Mouse (Mus musculus) CH12.LX (cell line): Measurements from ENCODE around the gene Sult5a1. TPM values are rescaled to one million over a fixed set of nuclear protein-coding genes. Genes with fewer than 3 reads are reported as not detected.

Experiments
- DNase-seq: peaks from one replicate; pipeline ENCODE4 v3.0.0-alpha.2; 2013; ENCODE audit errors: extremely low read depth
- H3K27ac ChIP-seq: 2 replicates; pipeline ENCODE4 v1.5.1; 2012; ENCODE audit warnings: low read depth, mild to moderate bottlenecking, control low read depth, moderate library complexity; ENCODE audit not compliant: insufficient read depth
- H3K27me3 ChIP-seq: replicated peaks from 2 replicates; pipeline ENCODE3; 2012; ENCODE audit warnings: inconsistent platforms
- H3K36me3 ChIP-seq, 2 experiments: replicated peaks in 1 of 2; 2 replicates each; pipeline versions ENCODE3 to v1.6.1; 2012; ENCODE audit warnings: inconsistent platforms in 1 of 2, low read length in 1 of 2, mild to moderate bottlenecking in 1 of 2, mixed read lengths in 1 of 2, moderate library complexity in 1 of 2; ENCODE audit not compliant: control insufficient read depth in 1 of 2, insufficient read depth in 1 of 2
- H3K4me1 ChIP-seq, 2 experiments: 2 replicates each; pipeline ENCODE4 v1.6.1; 2012; ENCODE audit warnings: inconsistent platforms in 1 of 2, moderate library complexity in 1 of 2; ENCODE audit not compliant: insufficient read depth in 2 of 2, control insufficient read depth in 1 of 2
- H3K4me2 ChIP-seq: 2 replicates; pipeline ENCODE4 v1.6.1; 2012; ENCODE audit warnings: low read depth, mild to moderate bottlenecking, control low read depth; ENCODE audit not compliant: poor library complexity, insufficient read depth, severe bottlenecking
- H3K4me3 ChIP-seq, 3 experiments: fragments of 150-350 bp in 1 of 3; sonication (generic) in 1 of 3; replicated peaks in 1 of 3; 2 replicates each; pipeline versions ENCODE3 to v1.5.1; 2011 to 2012; ENCODE audit warnings: low read depth in 2 of 3, low read length in 2 of 3, mild to moderate bottlenecking in 2 of 3, moderate library complexity in 2 of 3, control low read depth in 1 of 3, improper control_type of control experiment in 1 of 3, inconsistent platforms in 1 of 3, mixed read lengths in 1 of 3; ENCODE audit not compliant: poor library complexity in 1 of 3
- H3K79me2 ChIP-seq: replicated peaks from 2 replicates; pipeline ENCODE4 v1.6.1; 2012; ENCODE audit warnings: mild to moderate bottlenecking, moderate library complexity; ENCODE audit not compliant: control insufficient read depth, poor library complexity, insufficient read depth, severe bottlenecking; ENCODE audit errors: extremely low read depth
- H3K9ac ChIP-seq: 2 replicates; pipeline ENCODE4 v1.6.1; 2012; ENCODE audit warnings: low read depth, mild to moderate bottlenecking, control low read depth, moderate library complexity; ENCODE audit not compliant: insufficient read depth
- H3K9me3 ChIP-seq: replicated peaks from 2 replicates; pipeline ENCODE3; 2012; ENCODE audit warnings: low read length, inconsistent platforms, mixed read lengths
- CHD2 ChIP-seq: IDR thresholded peaks from 2 replicates; pipeline ENCODE4 v1.6.1; 2011; ENCODE audit warnings: low read length, improper control_type of control experiment
- CTCF ChIP-seq, 2 experiments: IDR thresholded peaks in 1 of 2; conservative IDR thresholded peaks in 1 of 2; 2 replicates each; pipeline ENCODE4 v1.5.1; 2011 to 2012; ENCODE audit warnings: low read depth in 2 of 2, low read length in 2 of 2, improper control_type of control experiment in 1 of 2, inconsistent platforms in 1 of 2, mild to moderate bottlenecking in 1 of 2, moderate library complexity in 1 of 2
- E2F4 ChIP-seq: IDR thresholded peaks from 2 replicates; pipeline ENCODE4 v1.6.1; 2011; ENCODE audit warnings: low read depth, low read length, improper control_type of control experiment; ENCODE audit not compliant: insufficient replicate concordance
- EP300 ChIP-seq: IDR thresholded peaks from 2 replicates; pipeline ENCODE4 v1.6.1; 2011; ENCODE audit warnings: low read length, improper control_type of control experiment
- HCFC1 ChIP-seq: IDR thresholded peaks from 2 replicates; pipeline ENCODE4 v1.6.1; 2012; ENCODE audit warnings: low read depth, mild to moderate bottlenecking, inconsistent platforms, low read length, improper control_type of control experiment
- IRF4 ChIP-seq: IDR thresholded peaks from 2 replicates; pipeline ENCODE4 v1.6.1; 2014; ENCODE audit warnings: low read depth, mild to moderate bottlenecking, inconsistent platforms, low read length, improper control_type of control experiment
- JUN ChIP-seq: IDR thresholded peaks from 2 replicates; pipeline ENCODE4 v1.6.1; 2011; ENCODE audit warnings: low read depth, mild to moderate bottlenecking, low read length, improper control_type of control experiment, moderate library complexity; ENCODE audit not compliant: insufficient read depth
- JUND ChIP-seq: conservative IDR thresholded peaks from 2 replicates; pipeline ENCODE4 v1.6.1; 2011; ENCODE audit warnings: low read depth, low read length, improper control_type of control experiment
- KAT2A ChIP-seq: IDR thresholded peaks from 2 replicates; pipeline ENCODE4 v1.6.1; 2012; ENCODE audit warnings: low read length, improper control_type of control experiment, inconsistent platforms; ENCODE audit not compliant: insufficient replicate concordance
- MAFK ChIP-seq: IDR thresholded peaks from 2 replicates; pipeline ENCODE4 v1.6.1; 2011; ENCODE audit warnings: low read length, improper control_type of control experiment; ENCODE audit not compliant: insufficient replicate concordance
- MAX ChIP-seq: IDR thresholded peaks from 2 replicates; pipeline ENCODE4 v1.6.1; 2011; ENCODE audit warnings: low read length, improper control_type of control experiment
- MAZ ChIP-seq: IDR thresholded peaks from 2 replicates; pipeline ENCODE4 v1.6.1; 2012; ENCODE audit warnings: low read depth, mild to moderate bottlenecking, inconsistent platforms, low read length, improper control_type of control experiment, moderate library complexity
- MEF2A ChIP-seq: IDR thresholded peaks from 2 replicates; pipeline ENCODE4 v1.6.1; 2014; ENCODE audit warnings: low read depth, mild to moderate bottlenecking, inconsistent platforms, low read length, improper control_type of control experiment, borderline replicate concordance
- MXI1 ChIP-seq: IDR thresholded peaks from 2 replicates; pipeline ENCODE4 v1.6.1; 2011; ENCODE audit warnings: mild to moderate bottlenecking, low read depth, low read length, improper control_type of control experiment
- NELFE ChIP-seq: IDR thresholded peaks from 2 replicates; pipeline ENCODE4 v1.6.1; 2011; ENCODE audit warnings: low read depth, low read length, improper control_type of control experiment
- NRF1 ChIP-seq: IDR thresholded peaks from 2 replicates; pipeline ENCODE4 v1.6.1; 2014; ENCODE audit warnings: low read depth, mild to moderate bottlenecking, inconsistent platforms, low read length, improper control_type of control experiment, moderate library complexity
- PAX5 ChIP-seq: IDR thresholded peaks from 2 replicates; pipeline ENCODE4 v1.6.1; 2012; ENCODE audit warnings: low read length, inconsistent platforms, mixed read lengths
- POLR2A ChIP-seq: IDR thresholded peaks from 2 replicates; pipeline ENCODE4 v1.6.1; 2011; ENCODE audit warnings: low read depth, mild to moderate bottlenecking, improper control_type of control experiment, low read length
- POLR2AphosphoS2 ChIP-seq: IDR thresholded peaks from 2 replicates; pipeline ENCODE4 v1.6.1; 2011; ENCODE audit warnings: low read depth, low read length, improper control_type of control experiment
- RAD21 ChIP-seq: IDR thresholded peaks from 2 replicates; pipeline ENCODE4 v1.6.1; 2011; ENCODE audit warnings: low read depth, mild to moderate bottlenecking, low read length, improper control_type of control experiment, moderate library complexity
- RCOR1 ChIP-seq: conservative IDR thresholded peaks from 2 replicates; pipeline ENCODE4 v1.6.1; 2012; ENCODE audit warnings: low read depth, mild to moderate bottlenecking, inconsistent platforms, low read length, improper control_type of control experiment
- SIN3A ChIP-seq: IDR thresholded peaks from 2 replicates; pipeline ENCODE4 v1.6.1; 2012; ENCODE audit warnings: low read length, improper control_type of control experiment, inconsistent platforms
- SMC3 ChIP-seq: IDR thresholded peaks from 2 replicates; pipeline ENCODE4 v1.6.1; 2011; ENCODE audit warnings: low read depth, low read length, improper control_type of control experiment
- ZKSCAN1 ChIP-seq: IDR thresholded peaks from 2 replicates; pipeline ENCODE4 v1.6.1; 2012; ENCODE audit warnings: low read depth, inconsistent platforms, low read length, improper control_type of control experiment, borderline replicate concordance
- dilution Hi-C: fragments of 300-500 bp; cut with MboI; formaldehyde crosslinking; loops from 2 replicates; pipeline ENCODE4 v1.14.3; 2020; ENCODE audit warnings: low sequenced_read_pairs; ENCODE audit not compliant: extremely low pct_unique_long_range_greater_than_20kb, extremely low pct_ligation_motif_present
- in situ Hi-C: fragments of 300-500 bp; cut with MboI; formaldehyde crosslinking; loops from 3 replicates; pipeline ENCODE4 v1.14.3; 2019; ENCODE audit warnings: low sequenced_read_pairs, low pct_ligation_motif_present, low pct_unique_long_range_greater_than_20kb, mixed read lengths
- polyA plus RNA-seq: library from polyadenylated mRNA; unstranded; fragments of >175 nt; gene quantifications from 2 replicates; pipeline ENCODE4 v1.2.1, GENCODE M21; 2012; ENCODE audit warnings: low read depth; ENCODE audit not compliant: insufficient read length
- total RNA-seq, 2 experiments: library from RNA; depleted of rRNA; stranded (reverse); fragments of 300-350 nt in 1 of 2; fragments of >200 nt in 1 of 2; gene quantifications; 2 replicates each; pipeline ENCODE4 v1.2.3; 2012 to 2014

Sult5a1 gene
- total and polyA plus RNA-seq, 3 experiments, result 0.68 TPM; not detected in 2

DNA sequence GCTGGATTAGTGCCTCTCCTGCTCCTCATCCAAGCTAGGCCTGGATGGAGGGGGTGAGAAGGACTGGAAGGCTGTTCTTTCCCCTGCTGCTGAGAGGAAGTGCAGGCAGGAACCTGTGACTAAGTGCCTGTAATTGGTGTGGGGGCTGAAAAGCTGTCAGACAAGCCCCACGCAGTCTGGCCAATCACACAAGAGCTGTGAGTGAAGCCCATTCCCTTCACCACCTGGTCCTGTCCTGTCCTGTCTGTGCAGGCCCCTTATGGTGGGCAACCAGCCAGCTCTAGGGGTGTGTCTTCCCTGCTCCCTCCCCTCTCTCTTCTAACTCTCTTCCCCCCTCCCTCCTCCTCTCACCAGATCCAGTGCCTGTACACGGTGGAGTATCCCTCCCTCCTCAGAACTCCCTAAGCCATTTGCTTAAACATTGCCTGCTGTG, 20.5 kb downstream of the Sult5a1 start:
- no peaks in the 10 kb centered on the region for H3K36me3 ChIP-seq
- dilution Hi-C loops, result no loop called here
- in situ Hi-C loops, result no loop called here
- TF ChIP-seq MEF2A (no peak), EP300 (no peak), POLR2A (no peak), ZKSCAN1 (no peak), RCOR1 (no peak)
- no peak overlapping the region for H3K27ac ChIP-seq
- no peak overlapping the region for H3K9ac ChIP-seq
- H3K4me1 ChIP-seq, result no peaks in the 10 kb centered on the region
- DNase-seq, result no peak
- peaks cover 10% of the 10 kb centered on the region for H3K9me3 ChIP-seq
- H3K4me2 ChIP-seq, result no peak overlapping the region
- no peak overlapping the region for H3K4me3 ChIP-seq
- peaks cover 35% of the 10 kb centered on the region for H3K27me3 ChIP-seq
- H3K79me2 ChIP-seq, result no peaks in the 10 kb centered on the region

GRCm38 (mm10) chr8:123136287-123136686, 21.8 kb downstream of the Sult5a1 start:
- no peaks in the 10 kb centered on the region for H3K79me2 ChIP-seq
- no peak for DNase-seq
- H3K27me3 ChIP-seq, result peaks cover 41% of the 10 kb centered on the region
- H3K36me3 ChIP-seq, result no peaks in the 10 kb centered on the region
- H3K4me2 ChIP-seq, result no peak overlapping the region
- no peak overlapping the region for H3K27ac ChIP-seq
- dilution Hi-C loops (no loop called here), in situ Hi-C loops (no loop called here)
- TF ChIP-seq JUN (no peak), MAX (no peak), CHD2 (no peak), KAT2A (no peak), RAD21 (no peak), POLR2A (no peak), E2F4 (no peak), MAFK (no peak), MXI1 (no peak)
- H3K4me1 ChIP-seq, result no peaks in the 10 kb centered on the region; a peak in 1 of 4 replicates
- H3K9ac ChIP-seq, result no peak overlapping the region
- no peak overlapping the region for H3K4me3 ChIP-seq
- peaks cover 10% of the 10 kb centered on the region for H3K9me3 ChIP-seq

- in situ Hi-C loops, result no loop called here
- H3K27ac ChIP-seq, result no peak overlapping the region
- H3K4me3 ChIP-seq, result no peak overlapping the region
Measured at GRCm38 (mm10) chr8:123135806-123136205, 22.3 kb downstream of the Sult5a1 start.

More at GRCm38 (mm10) chr8:123135806-123136205, 22.3 kb downstream of the Sult5a1 start:
- no peak overlapping the region for H3K4me2 ChIP-seq
- H3K4me1 ChIP-seq, result peaks cover 0 to 5% of the 10 kb centered on the region in 2 experiments; a peak in 2 of 4 replicates
- dilution Hi-C loops, result no loop called here
- no peak for DNase-seq
- H3K9ac ChIP-seq, result no peak overlapping the region
- H3K27me3 ChIP-seq, result peaks cover 46% of the 10 kb centered on the region
- no peaks in the 10 kb centered on the region for H3K36me3 ChIP-seq
- TF ChIP-seq MAFK, result no peak
- TF ChIP-seq MXI1, result no peak
- TF ChIP-seq JUND, result no peak
- no peak for TF ChIP-seq MEF2A
- no peak for TF ChIP-seq E2F4
- TF ChIP-seq KAT2A, result no peak
- TF ChIP-seq HCFC1, result no peak
- TF ChIP-seq ZKSCAN1, result no peak
- no peak for TF ChIP-seq SIN3A
- no peak for TF ChIP-seq IRF4
- no peak for TF ChIP-seq MAX
- no peak for TF ChIP-seq PAX5
- no peak for TF ChIP-seq RCOR1
- no peak for TF ChIP-seq MAZ
- TF ChIP-seq CTCF (conservative IDR thresholded peaks at IDR 0.05 in 1 of 2, IDR thresholded peaks at IDR 0.05 in 1 of 2; ENCODE audit: low read depth in 2 of 2, low read length in 2 of 2), result no peak
- no peak for TF ChIP-seq SMC3
- no peak for TF ChIP-seq POLR2A
- no peak for TF ChIP-seq POLR2AphosphoS2
- TF ChIP-seq NELFE, result no peak
- no peak for TF ChIP-seq NRF1
- TF ChIP-seq, all 38 proteins: peak for 0
- Histone ChIP-seq H3K9me3 (peaks cover 10% of the 10 kb centered on the region), H3K79me2 (no peaks in the 10 kb centered on the region)
